Mouse (Mus musculus) bone marrow macrophage, adult 2 months (primary cell): Measurements from ENCODE around the gene Cacnb2. TPM values are rescaled to one million over a fixed set of nuclear protein-coding genes. Genes with fewer than 3 reads are reported as not detected.

Source experiments
- H3K27ac ChIP-seq: 2 replicates; pipeline ENCODE4 v1.5.1; 2012; ENCODE audit warnings: low read depth, low read length; ENCODE audit not compliant: insufficient read depth
- H3K4me1 ChIP-seq: 2 replicates; pipeline ENCODE4 v1.6.1; 2012; ENCODE audit warnings: low read length; ENCODE audit not compliant: control insufficient read depth, insufficient read depth
- H3K4me3 ChIP-seq: 2 replicates; pipeline ENCODE4 v1.5.1; 2012; ENCODE audit warnings: mild to moderate bottlenecking, low read length, moderate library complexity; ENCODE audit not compliant: insufficient read depth
- CTCF ChIP-seq: IDR thresholded peaks from 2 replicates; pipeline ENCODE4 v1.5.1; 2012; ENCODE audit warnings: low read depth, mild to moderate bottlenecking, low read length, moderate library complexity
- POLR2A ChIP-seq: IDR thresholded peaks from 2 replicates; pipeline ENCODE4 v1.6.1; 2012; ENCODE audit warnings: mild to moderate bottlenecking, low read depth, low read length, borderline replicate concordance
- polyA plus RNA-seq: library from polyadenylated mRNA; stranded (reverse); fragments of >200 nt; gene quantifications from 2 replicates; pipeline ENCODE4 v1.2.4, GENCODE M21; 2012; ENCODE audit not compliant: missing spikeins, insufficient read depth, insufficient read length

Gene Cacnb2
- polyA plus RNA-seq, 1 experiment, result 0.23 TPM

- TF ChIP-seq POLR2A (no peak), CTCF (no peak)
- H3K27ac ChIP-seq, result no peak overlapping the region
- no peaks in the 10 kb centered on the region for H3K4me1 ChIP-seq
- H3K4me3 ChIP-seq, result no peak overlapping the region
These were observed 161.0 kb downstream of the Cacnb2 start for GRCm38 (mm10) chr2:14763931-14764330.

- TF ChIP-seq CTCF, result no peak
- TF ChIP-seq POLR2A, result no peak
- Histone ChIP-seq H3K4me1 (no peaks in the 10 kb centered on the region), H3K4me3 (no peak overlapping the region), H3K27ac (no peak overlapping the region)
These were observed 166.6 kb downstream of the Cacnb2 start for GRCm38 (mm10) chr2:14769448-14769847.

GRCm38 (mm10) chr2:14770635-14771034 is 167.7 kb downstream of the Cacnb2 start:
- Histone ChIP-seq H3K4me1 (no peaks in the 10 kb centered on the region), H3K4me3 (no peak overlapping the region), H3K27ac (no peak overlapping the region)
- TF ChIP-seq CTCF (no peak), POLR2A (no peak)

- no peak overlapping the region for H3K27ac ChIP-seq
- H3K4me1 ChIP-seq, result no peaks in the 10 kb centered on the region
- H3K4me3 ChIP-seq, result no peak overlapping the region
- TF ChIP-seq POLR2A, result no peak
- no peak for TF ChIP-seq CTCF
These were observed 171.5 kb downstream of the Cacnb2 start for GRCm38 (mm10) chr2:14774375-14774774.

- no peak for TF ChIP-seq CTCF
- no peak for TF ChIP-seq POLR2A
- H3K4me3 ChIP-seq, result no peak overlapping the region
- H3K4me1 ChIP-seq, result no peaks in the 10 kb centered on the region
- no peak overlapping the region for H3K27ac ChIP-seq
These were observed 172.1 kb downstream of the Cacnb2 start for GRCm38 (mm10) chr2:14774857-14775495.

GRCm38 (mm10) chr2:14787983-14788382 is 185.1 kb downstream of the Cacnb2 start:
- Histone ChIP-seq H3K4me3 (no peak overlapping the region), H3K27ac (no peak overlapping the region), H3K4me1 (no peaks in the 10 kb centered on the region)
- TF ChIP-seq CTCF, result no peak
- no peak for TF ChIP-seq POLR2A

- H3K4me3 ChIP-seq, result no peak overlapping the region
- TF ChIP-seq POLR2A, result no peak
- no peak for TF ChIP-seq CTCF
- no peak overlapping the region for H3K27ac ChIP-seq
- no peaks in the 10 kb centered on the region for H3K4me1 ChIP-seq
These were observed 198.7 kb downstream of the Cacnb2 start for GRCm38 (mm10) chr2:14801446-14802046.

- TF ChIP-seq CTCF, result no peak
- TF ChIP-seq POLR2A, result no peak
- Histone ChIP-seq H3K4me1 (no peaks in the 10 kb centered on the region), H3K27ac (no peak overlapping the region), H3K4me3 (no peak overlapping the region)
These were observed 204.9 kb downstream of the Cacnb2 start for GRCm38 (mm10) chr2:14807650-14808347.

DNA sequence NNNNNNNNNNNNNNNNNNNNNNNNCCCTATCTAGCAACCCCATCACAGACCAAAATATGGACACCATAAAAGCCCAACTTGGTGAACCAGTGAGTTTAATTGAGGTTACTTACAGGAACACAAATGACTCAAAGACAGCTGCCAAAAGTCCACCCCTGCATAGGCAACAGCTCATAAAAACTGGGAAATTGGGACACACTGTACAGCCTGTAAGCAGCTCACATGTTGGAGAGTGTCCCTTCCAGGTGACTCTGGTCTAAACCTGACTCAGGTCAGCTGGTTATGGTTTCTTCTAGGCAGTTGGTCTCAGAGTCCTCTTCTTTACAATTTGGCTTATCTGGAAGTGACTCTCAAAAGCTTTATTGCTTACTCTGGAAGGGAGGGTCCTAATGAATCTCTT is 212.1 kb downstream of the Cacnb2 start:
- Histone ChIP-seq H3K4me1 (no peaks in the 10 kb centered on the region), H3K4me3 (no peak overlapping the region), H3K27ac (no peak overlapping the region)
- TF ChIP-seq CTCF, result no peak

- no peak overlapping the region for H3K4me3 ChIP-seq
- TF ChIP-seq POLR2A, result no peak
- TF ChIP-seq CTCF, result no peak
- no peak overlapping the region for H3K27ac ChIP-seq
- H3K4me1 ChIP-seq, result no peaks in the 10 kb centered on the region
These were observed 215.8 kb downstream of the Cacnb2 start for GRCm38 (mm10) chr2:14818651-14819050.
